Mouse (Mus musculus) kidney, embryonic 15.5 days (tissue): ENCODE results near the gene Lcn12. TPM values are rescaled to one million over a fixed set of nuclear protein-coding genes. Genes with fewer than 3 reads are reported as not detected.
A peak's percentile ranks its signal among the peaks of the same experiment; 100 is the strongest.

Source experiments
- ATAC-seq: fragments of 200-750 bp; cut with Nextera tagmentation; replicated peaks from 2 replicates; pipeline ENCODE4 v1.8.0; 2017; ENCODE audit warnings: moderate TSS enrichment; ENCODE audit not compliant: low FRiP score
- H3K27ac ChIP-seq: fragments of 300-500 bp; sonication (generic); 2 replicates; pipeline ENCODE4 v1.5.1; 2015; ENCODE audit warnings: mild to moderate bottlenecking, inconsistent platforms
- H3K27me3 ChIP-seq: fragments of 300-500 bp; sonication (generic); 2 replicates; pipeline ENCODE4 v1.6.1; 2015; ENCODE audit warnings: inconsistent platforms
- H3K36me3 ChIP-seq: fragments of 300-500 bp; sonication (generic); 2 replicates; pipeline ENCODE4 v1.6.1; 2015; ENCODE audit warnings: inconsistent platforms
- H3K4me1 ChIP-seq: fragments of 300-500 bp; sonication (generic); 2 replicates; pipeline ENCODE4 v1.6.1; 2015; ENCODE audit warnings: inconsistent platforms
- H3K4me2 ChIP-seq: fragments of 300-500 bp; sonication (generic); 2 replicates; pipeline ENCODE4 v1.6.1; 2015; ENCODE audit warnings: moderate library complexity, mild to moderate bottlenecking, inconsistent platforms
- H3K4me3 ChIP-seq: fragments of 300-500 bp; sonication (generic); replicated peaks from 2 replicates; pipeline ENCODE4 v1.5.1; 2015; ENCODE audit warnings: mild to moderate bottlenecking, inconsistent platforms
- H3K9ac ChIP-seq: fragments of 300-500 bp; sonication (generic); 2 replicates; pipeline ENCODE4 v1.6.1; 2015; ENCODE audit warnings: mild to moderate bottlenecking, inconsistent platforms
- H3K9me3 ChIP-seq: fragments of 300-500 bp; sonication (generic); replicated peaks from 2 replicates; pipeline ENCODE4 v1.6.1; 2016; ENCODE audit warnings: inconsistent platforms
- WGBS: fragments of 180-500 bp; shearing (Covaris S2); methylation state at CpG from one replicate; pipeline ENCODE4 v1.1.7; 2015; ENCODE audit warnings: mixed read lengths; 5-methylcytosine and 5-hydroxymethylcytosine counted together
- polyA plus RNA-seq: library from polyadenylated mRNA; unstranded; fragments of >200 nt; fragmentation: Nextera tagmentation; extraction: Ambion mirVana; gene quantifications from 2 replicates; pipeline ENCODE4 v1.2.1, GENCODE M21; 2015

Gene Lcn12
- polyA plus RNA-seq, 1 experiment from 2014 or later = not detected

GRCm38 (mm10) chr2:25487965-25488670, 5.6 kb downstream of the Lcn12 start:
- ATAC-seq = no peak
- no peaks in the 10 kb centered on the region for H3K9me3 ChIP-seq
- H3K4me2 ChIP-seq = no peak overlapping the region
- no peaks in the 10 kb centered on the region for H3K36me3 ChIP-seq
- no peak overlapping the region for H3K27ac ChIP-seq
- no peak overlapping the region for H3K4me3 ChIP-seq
- WGBS = 65% methylated on average over 6 of the region's 6 CpGs
- H3K4me1 ChIP-seq = no peaks in the 10 kb centered on the region
- no peaks in the 10 kb centered on the region for H3K27me3 ChIP-seq
- H3K9ac ChIP-seq = no peak overlapping the region

- H3K4me3 ChIP-seq = no peak overlapping the region
- no peaks in the 10 kb centered on the region for H3K27me3 ChIP-seq
- H3K36me3 ChIP-seq = no peaks in the 10 kb centered on the region
- WGBS = 58% methylated on average over 11 of the region's 11 CpGs
- no peaks in the 10 kb centered on the region for H3K9me3 ChIP-seq
- no peak for ATAC-seq
- H3K4me1 ChIP-seq = no peaks in the 10 kb centered on the region
- H3K4me2 ChIP-seq = no peak overlapping the region
- no peak overlapping the region for H3K27ac ChIP-seq
- no peak overlapping the region for H3K9ac ChIP-seq
Observed at GRCm38 (mm10) chr2:25484901-25485647, 8.6 kb downstream of the Lcn12 start.

GRCm38 (mm10) chr2:25482969-25483368, 10.7 kb downstream of the Lcn12 start:
- Histone ChIP-seq H3K4me3 (no peak overlapping the region), H3K4me2 (no peak overlapping the region), H3K4me1 (no peaks in the 10 kb centered on the region), H3K27ac (no peak overlapping the region), H3K9ac (no peak overlapping the region), H3K27me3 (no peaks in the 10 kb centered on the region), H3K9me3 (no peaks in the 10 kb centered on the region), H3K36me3 (no peaks in the 10 kb centered on the region)
- no peak for ATAC-seq
- 23% methylated on average over 7 of the region's 7 CpGs for WGBS

- H3K4me1 ChIP-seq = no peaks in the 10 kb centered on the region
- H3K27me3 ChIP-seq = no peaks in the 10 kb centered on the region
- ATAC-seq = no peak
- no peak overlapping the region for H3K9ac ChIP-seq
- H3K36me3 ChIP-seq = no peaks in the 10 kb centered on the region
- H3K4me3 ChIP-seq = no peak overlapping the region
- no peaks in the 10 kb centered on the region for H3K9me3 ChIP-seq
- no peak overlapping the region for H3K4me2 ChIP-seq
- H3K27ac ChIP-seq = no peak overlapping the region
- WGBS = 92% methylated on average over 1 of the region's 1 CpGs
Observed at GRCm38 (mm10) chr2:25480541-25480940, 13.2 kb downstream of the Lcn12 start.

- Histone ChIP-seq H3K27ac (no peak overlapping the region), H3K27me3 (no peaks in the 10 kb centered on the region), H3K4me1 (no peaks in the 10 kb centered on the region), H3K9me3 (no peaks in the 10 kb centered on the region), H3K9ac (no peak overlapping the region), H3K36me3 (no peaks in the 10 kb centered on the region), H3K4me2 (no peak overlapping the region), H3K4me3 (no peak overlapping the region)
- ATAC-seq = no peak
- WGBS = 62% methylated on average over 10 of the region's 10 CpGs
Observed at GRCm38 (mm10) chr2:25479551-25480311, 14.0 kb downstream of the Lcn12 start.

- WGBS = 88% methylated on average over 3 of the region's 3 CpGs
- Histone ChIP-seq H3K4me1 (no peaks in the 10 kb centered on the region), H3K36me3 (no peaks in the 10 kb centered on the region), H3K9ac (no peak overlapping the region), H3K4me3 (no peak overlapping the region), H3K4me2 (no peak overlapping the region), H3K27ac (no peak overlapping the region), H3K27me3 (no peaks in the 10 kb centered on the region), H3K9me3 (no peaks in the 10 kb centered on the region)
- ATAC-seq = no peak
Observed at GRCm38 (mm10) chr2:25477967-25478675, 15.6 kb downstream of the Lcn12 start.

- no peak for ATAC-seq
- Histone ChIP-seq H3K36me3 (no peaks in the 10 kb centered on the region), H3K4me1 (no peaks in the 10 kb centered on the region), H3K4me2 (no peak overlapping the region), H3K9ac (no peak overlapping the region), H3K9me3 (no peaks in the 10 kb centered on the region), H3K27me3 (no peaks in the 10 kb centered on the region), H3K27ac (no peak overlapping the region), H3K4me3 (no peak overlapping the region)
- 85% methylated on average over 8 of the region's 8 CpGs for WGBS
Observed at GRCm38 (mm10) chr2:25477541-25477940, 16.2 kb downstream of the Lcn12 start.

GRCm38 (mm10) chr2:25472550-25472949, 21.2 kb downstream of the Lcn12 start:
- H3K4me3 ChIP-seq = no peak overlapping the region
- no peaks in the 10 kb centered on the region for H3K9me3 ChIP-seq
- no peak for ATAC-seq
- no peak overlapping the region for H3K4me2 ChIP-seq
- no peak overlapping the region for H3K27ac ChIP-seq
- H3K4me1 ChIP-seq = peaks cover 6% of the 10 kb centered on the region; the same call in 1 of the 2 replicates
- no peak overlapping the region for H3K9ac ChIP-seq
- WGBS = 82% methylated on average over 2 of the region's 2 CpGs
- no peaks in the 10 kb centered on the region for H3K36me3 ChIP-seq
- H3K27me3 ChIP-seq = no peaks in the 10 kb centered on the region

- no peaks in the 10 kb centered on the region for H3K27me3 ChIP-seq
- 54% methylated on average over 6 of the region's 6 CpGs for WGBS
- no peak within 1 kb of the TSS for H3K27ac ChIP-seq
- ATAC-seq = no peak
- no peak within 1 kb of the TSS for H3K4me2 ChIP-seq
- H3K9ac ChIP-seq = no peak within 1 kb of the TSS
- H3K36me3 ChIP-seq = no peaks in the 10 kb centered on the region
- H3K4me1 ChIP-seq = peaks cover 13% of the 10 kb centered on the region; the same call in 1 of the 2 replicates
- H3K4me3 ChIP-seq = no peak within 1 kb of the TSS
- no peaks in the 10 kb centered on the region for H3K9me3 ChIP-seq
Observed at GRCm38 (mm10) chr2:25469969-25470368, 23.7 kb downstream of the Lcn12 start, which contains the start of gene Ptgds. Gene Ptgds (minus strand): TSS chr2:25470046.

GRCm38 (mm10) chr2:25468962-25469915, 24.5 kb downstream of the Lcn12 start:
- Histone ChIP-seq H3K9ac (no peak overlapping the region), H3K27me3 (no peaks in the 10 kb centered on the region), H3K4me1 (peaks cover 13% of the 10 kb centered on the region; the same call in 1 of the 2 replicates), H3K4me3 (no peak overlapping the region), H3K36me3 (no peaks in the 10 kb centered on the region), H3K9me3 (no peaks in the 10 kb centered on the region), H3K4me2 (no peak overlapping the region), H3K27ac (no peak overlapping the region)
- 77% methylated on average over 10 of the region's 10 CpGs for WGBS
- ATAC-seq = peak; percentile 35; the same call in 1 of the 2 replicates
